Mouse (Mus musculus): ENCODE data around the gene H2-D1.

GRCm38 (mm10) chr17:35224641-35225040 is 37.9 kb upstream of the H2-D1 start:
- no peak for TF ChIP-seq CTCF (IDR thresholded peaks at IDR 0.05)
- TF ChIP-seq EP300 (IDR thresholded peaks at IDR 0.05): no peak
